ENCODE assay signal across 8 mouse cellular contexts in genomic region chr4:101439738-101440389, GRCm38 (mm10). TPM values are rescaled to one million over a fixed set of nuclear protein-coding genes. Genes with fewer than 3 reads are reported as not detected.
DNase-seq lines count a peak whose midpoint lies in the region; ATAC-seq and TF ChIP-seq lines count a peak whose summit lies in the region.

No protein-coding gene starts in this region.

- peak; percentile 81; the same call in 1 of the 2 replicates for ATAC-seq in neural tube, embryonic 14.5 days (ENCODE audit: low read depth)
- ATAC-seq in midbrain, embryonic 13.5 days, result no peak

- H3K4me1 ChIP-seq in neural tube, embryonic 14.5 days (ENCODE audit: control insufficient read depth, insufficient read depth, low read length), result no peaks in the 10 kb centered on the region
- H3K4me1 ChIP-seq in midbrain, embryonic 13.5 days (replicated peaks), result no peaks in the 10 kb centered on the region

- H3K4me3 ChIP-seq in layer of hippocampus, adult 2 months, result no peak overlapping the region
- no peak overlapping the region for H3K4me3 ChIP-seq in neural tube, embryonic 14.5 days (ENCODE audit: low read depth, low read length)
- H3K4me3 ChIP-seq in midbrain, embryonic 13.5 days (replicated peaks), result no peak overlapping the region

- H3K27ac ChIP-seq in layer of hippocampus, adult 2 months, result peak overlapping the region; percentile 70; the same call in 1 of the 2 replicates
- H3K27ac ChIP-seq in neural tube, embryonic 14.5 days (ENCODE audit: low read depth, low read length), result no peak overlapping the region; the same call in 1 of the 2 replicates
- H3K27ac ChIP-seq in midbrain, embryonic 13.5 days, result no peak overlapping the region

- no peak for TF ChIP-seq CTCF in layer of hippocampus, adult 2 months (conservative IDR thresholded peaks at IDR 0.05)

- no peaks in the 10 kb centered on the region for H3K36me3 ChIP-seq in neural tube, embryonic 14.5 days (ENCODE audit: control insufficient read depth, insufficient read depth, low read length)
- H3K36me3 ChIP-seq in midbrain, embryonic 13.5 days, result no peaks in the 10 kb centered on the region

- DNase-seq in layer of hippocampus, adult 2 months (ENCODE audit: low spot score in 2 of 2), result no peak
- no peak for DNase-seq in layer of hippocampus, adult 9-10 months (ENCODE audit: low spot score)
- DNase-seq in adrenal gland, postnatal 25 days, result peak; percentile 19
- peak; percentile 98 for DNase-seq in heart, adult 11 months
- DNase-seq in kidney, postnatal 14 days, result peak; percentile 57
- DNase-seq in c-Kit-positive CD71-positive TER-119-positive erythroid progenitor cells, embryonic 14.5 days (ENCODE audit: low spot score), result no peak

- no peak overlapping the region for H3K4me2 ChIP-seq in neural tube, embryonic 14.5 days (ENCODE audit: low read depth, low read length)
- H3K4me2 ChIP-seq in midbrain, embryonic 13.5 days (replicated peaks), result no peak overlapping the region

- H3K9ac ChIP-seq in neural tube, embryonic 14.5 days (replicated peaks; ENCODE audit: low read depth, low read length), result no peak overlapping the region
- no peak overlapping the region for H3K9ac ChIP-seq in midbrain, embryonic 13.5 days (replicated peaks)

- no peaks in the 10 kb centered on the region for H3K9me3 ChIP-seq in neural tube, embryonic 14.5 days (ENCODE audit: control insufficient read depth, low read length)
- H3K9me3 ChIP-seq in midbrain, embryonic 13.5 days, result no peaks in the 10 kb centered on the region

- 66% methylated on average over 13 of the region's 13 CpGs for WGBS in neural tube, embryonic 14.5 days
- WGBS in midbrain, embryonic 13.5 days, result 67% methylated on average over 13 of the region's 13 CpGs

- no peaks in the 10 kb centered on the region for H3K27me3 ChIP-seq in neural tube, embryonic 14.5 days (ENCODE audit: control insufficient read depth, insufficient read depth, low read length)
- H3K27me3 ChIP-seq in midbrain, embryonic 13.5 days, result no peaks in the 10 kb centered on the region

RNA-seq across cellular contexts. Expression of gene Ak4, which starts 20.8 kb away (rescaled TPM):
- total RNA-seq in layer of hippocampus, adult 2 months (2021), result 10 to 100 TPM; 63.0 to 63.2 TPM
- total RNA-seq in adrenal gland, postnatal 25 days (2021), result 2.5 and 4.3 TPM in 2 replicates
- 2.0 and 2.7 TPM in 2 replicates for polyA plus RNA-seq in neural tube, embryonic 14.5 days (2014; fragmentation: Nextera tagmentation; extraction: Ambion mirVana)
- polyA plus RNA-seq in midbrain, embryonic 13.5 days (2015; fragmentation: Nextera tagmentation; extraction: Ambion mirVana), result 7.3 and 8.1 TPM in 2 replicates

RNA-seq across cellular contexts. Expression of gene Dnajc6, which starts 56.6 kb away (rescaled TPM):
- 100 to 1,000 TPM; 291 to 316 TPM for total RNA-seq in layer of hippocampus, adult 2 months (2021)
- 3.0 and 4.6 TPM in 2 replicates for total RNA-seq in adrenal gland, postnatal 25 days (2021)
- 63.8 and 70.1 TPM in 2 replicates for polyA plus RNA-seq in neural tube, embryonic 14.5 days (2014; fragmentation: Nextera tagmentation; extraction: Ambion mirVana)
- polyA plus RNA-seq in midbrain, embryonic 13.5 days (2015; fragmentation: Nextera tagmentation; extraction: Ambion mirVana), result 23.9 and 24.8 TPM in 2 replicates

Comparison
In these comparisons a context has a peak if more than half of its experiments do, and no peak if none do; other contexts are left out.
1. DNase-seq: peak in adrenal gland, postnatal 25 days (single experiment), heart, adult 11 months (single experiment) and kidney, postnatal 14 days (single experiment); none in layer of hippocampus, adult 2 months (0 of 2), layer of hippocampus, adult 9-10 months (single experiment) and c-Kit-positive CD71-positive TER-119-positive erythroid progenitor cells, embryonic 14.5 days (single experiment).
2. RNA of gene Ak4, which starts 20.8 kb away (total RNA-seq): 63.0 to 63.2 TPM in layer of hippocampus, adult 2 months; 2.5 to 4.3 TPM in adrenal gland, postnatal 25 days; every median in the first group is over 10 times any median in the second.
3. RNA of gene Dnajc6, which starts 56.6 kb away (total RNA-seq): 291 to 316 TPM in layer of hippocampus, adult 2 months; 3.0 to 4.6 TPM in adrenal gland, postnatal 25 days; every median in the first group is over 10 times any median in the second.